Mouse (Mus musculus) hindlimb bud, embryonic 11.5 days (tissue): ENCODE measurements around the gene Aff1.

Experiments
- DNase-seq: peaks from one replicate; pipeline ENCODE4 v3.0.0-alpha.2; 2012; ENCODE audit warnings: low read depth, low spot score; ENCODE audit errors: extremely low spot score

Gene Aff1

GRCm38 (mm10) chr5:103747098-103747497 lies 54.9 kb downstream of the Aff1 start:
- no peak for DNase-seq

- no peak for DNase-seq
These were observed 56.2 kb downstream of the Aff1 start for GRCm38 (mm10) chr5:103748343-103748742.

GRCm38 (mm10) chr5:103749465-103750285 lies 57.5 kb downstream of the Aff1 start:
- DNase-seq, result no peak

DNA sequence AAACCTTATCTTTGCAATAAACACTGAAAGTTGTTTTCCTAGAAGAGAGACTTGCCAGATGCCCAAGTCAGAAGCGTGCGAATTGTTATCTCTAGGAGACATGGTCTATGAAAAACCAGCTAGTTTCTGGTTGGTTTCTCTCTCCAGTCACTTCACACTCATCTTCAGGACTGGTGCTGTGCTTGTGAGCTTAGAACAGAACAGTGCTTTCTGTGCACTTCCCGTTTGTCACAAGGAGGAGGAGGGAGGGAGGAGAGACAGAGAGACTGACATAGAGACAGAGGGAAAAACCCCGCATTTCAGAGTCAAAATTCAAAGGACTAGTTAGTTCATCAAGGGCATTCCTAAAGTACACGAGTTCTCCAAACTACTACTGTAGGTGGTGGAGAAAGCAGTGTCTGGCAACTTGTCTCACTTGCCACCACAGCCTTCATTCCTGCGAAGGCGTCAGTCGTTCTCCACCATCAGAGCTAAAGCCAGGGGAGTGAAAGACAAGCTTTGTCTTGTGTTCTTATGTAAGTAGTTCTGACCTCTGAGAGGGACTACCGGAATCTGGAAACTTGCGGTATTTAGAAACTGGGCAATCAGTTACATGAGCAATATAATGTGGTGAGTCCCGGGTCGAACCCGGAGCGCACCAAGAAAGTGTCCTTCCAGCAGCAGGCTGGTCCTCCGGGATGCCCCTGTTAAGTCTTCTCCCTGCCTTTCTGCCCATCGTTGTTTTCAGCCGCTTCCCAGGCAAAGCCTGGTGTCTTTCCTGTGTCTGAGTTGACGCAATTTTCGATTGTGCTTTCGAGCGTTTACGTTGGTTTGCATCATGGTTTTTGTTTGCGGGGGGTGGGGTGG lies 60.7 kb downstream of the Aff1 start:
- DNase-seq, result no peak

DNA sequence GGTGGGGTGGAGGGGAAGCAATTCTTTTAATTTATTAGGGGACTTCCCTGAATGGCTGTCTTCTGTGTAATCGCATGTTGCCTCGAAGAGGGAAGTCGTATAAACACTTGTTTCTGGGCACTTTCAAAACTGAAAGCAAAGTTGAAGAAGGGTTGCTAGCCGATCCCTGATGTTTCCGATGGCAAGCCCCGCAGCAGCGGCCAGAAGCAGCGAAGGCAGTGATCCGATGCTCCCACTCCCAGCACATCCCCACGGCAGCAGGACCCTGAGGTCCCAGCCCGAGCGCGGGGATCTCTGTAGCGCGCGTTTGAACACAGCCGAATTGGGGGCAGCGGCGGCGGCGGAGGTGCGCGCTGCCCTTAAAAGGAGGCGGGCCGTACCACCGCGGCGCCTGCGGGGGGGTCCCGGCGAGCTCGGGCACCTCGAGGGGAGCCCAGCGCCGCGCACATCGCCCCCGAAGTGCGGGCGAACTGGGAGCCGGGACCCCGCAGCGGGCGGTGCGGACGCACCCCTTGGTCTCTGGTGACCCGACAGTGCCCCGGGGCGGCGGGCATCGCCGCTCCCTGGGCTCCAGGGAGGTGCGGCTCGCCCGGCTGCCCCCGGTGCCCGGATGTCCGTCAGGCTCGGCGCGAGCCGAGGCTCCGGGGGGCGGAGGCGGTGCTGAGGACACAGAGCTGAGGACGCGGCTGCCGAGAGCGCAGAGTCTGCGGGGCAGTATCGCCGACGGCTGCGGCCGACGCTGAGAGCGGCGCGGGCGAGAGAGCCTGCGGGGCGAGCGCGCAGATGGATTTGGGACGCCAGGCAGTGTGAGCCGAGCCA lies 61.5 kb downstream of the Aff1 start:
- no peak for DNase-seq

GRCm38 (mm10) chr5:103754330-103755134 lies 62.4 kb downstream of the Aff1 start:
- DNase-seq, result no peak

GRCm38 (mm10) chr5:103755135-103755487 lies 62.9 kb downstream of the Aff1 start:
- no peak for DNase-seq

- DNase-seq, result no peak
These were observed 64.1 kb downstream of the Aff1 start for GRCm38 (mm10) chr5:103756231-103756714.

- DNase-seq, result no peak
These were observed 66.3 kb downstream of the Aff1 start for GRCm38 (mm10) chr5:103758491-103758890.

GRCm38 (mm10) chr5:103759489-103760424 lies 67.6 kb downstream of the Aff1 start:
- no peak for DNase-seq

DNA sequence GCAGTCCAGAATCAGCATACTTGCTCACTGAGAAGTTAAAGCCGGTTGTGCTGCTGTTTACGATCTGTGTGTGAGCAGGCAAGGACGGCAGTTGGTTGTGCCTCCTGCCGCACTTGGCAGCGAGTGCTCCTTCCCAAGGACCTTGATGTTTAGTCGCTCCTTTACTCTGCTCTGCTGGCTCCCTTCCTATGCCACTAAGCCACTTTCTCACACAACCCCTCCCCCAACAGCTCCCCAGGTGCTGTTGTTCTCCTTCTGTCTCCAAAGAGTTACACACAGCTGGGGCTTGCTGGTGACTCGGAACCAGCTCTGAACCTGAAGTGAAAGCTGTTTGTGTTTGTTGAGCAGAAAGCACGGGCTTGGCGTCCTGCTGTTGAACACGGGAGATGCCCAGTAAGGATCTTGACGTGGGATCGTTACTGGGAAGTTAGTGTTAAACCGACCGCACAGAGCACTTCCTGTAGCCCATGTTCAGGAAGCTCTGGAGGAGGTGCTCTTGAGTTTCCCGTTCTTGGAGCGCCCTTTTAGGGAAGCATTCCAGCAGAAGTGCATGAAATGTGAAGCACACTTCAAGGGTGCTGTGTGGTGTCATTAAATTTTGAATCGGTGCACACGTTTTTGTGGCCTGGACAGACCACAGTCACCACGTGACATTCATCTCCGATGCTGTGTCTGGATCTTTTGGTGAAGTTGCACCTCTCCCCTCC lies 68.4 kb downstream of the Aff1 start:
- no peak for DNase-seq

GRCm38 (mm10) chr5:103761754-103762153 lies 69.6 kb downstream of the Aff1 start:
- no peak for DNase-seq

DNA sequence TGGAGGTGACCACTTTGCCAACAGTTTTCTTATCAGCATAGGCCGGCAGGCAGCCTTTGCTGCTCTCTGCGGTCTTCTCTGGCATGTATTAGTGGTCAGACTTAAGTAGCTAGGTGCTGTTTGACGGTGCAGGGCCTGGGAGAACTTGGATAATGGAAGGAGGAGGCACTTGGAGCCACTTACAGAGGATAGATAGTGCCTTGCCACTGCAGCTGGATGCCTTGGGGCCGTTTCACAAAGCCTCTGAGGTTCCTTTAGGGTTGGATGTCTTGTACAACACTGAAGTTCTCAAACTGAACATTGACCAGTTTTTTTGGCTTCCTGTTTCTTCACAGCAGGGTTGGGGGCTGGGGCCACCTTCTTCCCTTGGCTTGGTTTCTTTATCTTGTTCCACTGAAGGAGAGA lies 70.7 kb downstream of the Aff1 start:
- DNase-seq, result no peak

DNA sequence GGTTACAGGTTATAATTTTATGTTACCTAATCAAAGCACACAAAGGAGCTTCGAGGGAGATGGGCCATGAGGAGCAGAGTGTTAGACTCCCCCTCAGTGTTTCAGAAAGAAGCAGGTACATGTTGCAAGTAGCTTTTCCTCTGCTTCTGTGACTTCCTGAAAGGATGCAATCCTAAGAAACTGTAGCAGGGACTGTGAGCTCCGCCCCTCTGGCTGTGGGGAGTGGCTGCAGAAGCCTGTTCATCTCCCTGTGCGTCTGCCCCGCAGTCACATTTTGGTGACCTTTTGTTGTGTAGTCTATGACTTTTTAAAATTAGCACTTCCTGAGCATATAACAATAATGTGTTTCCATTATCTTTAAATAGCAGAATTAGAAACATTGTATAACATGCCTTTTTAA lies 73.2 kb downstream of the Aff1 start:
- no peak for DNase-seq

DNA sequence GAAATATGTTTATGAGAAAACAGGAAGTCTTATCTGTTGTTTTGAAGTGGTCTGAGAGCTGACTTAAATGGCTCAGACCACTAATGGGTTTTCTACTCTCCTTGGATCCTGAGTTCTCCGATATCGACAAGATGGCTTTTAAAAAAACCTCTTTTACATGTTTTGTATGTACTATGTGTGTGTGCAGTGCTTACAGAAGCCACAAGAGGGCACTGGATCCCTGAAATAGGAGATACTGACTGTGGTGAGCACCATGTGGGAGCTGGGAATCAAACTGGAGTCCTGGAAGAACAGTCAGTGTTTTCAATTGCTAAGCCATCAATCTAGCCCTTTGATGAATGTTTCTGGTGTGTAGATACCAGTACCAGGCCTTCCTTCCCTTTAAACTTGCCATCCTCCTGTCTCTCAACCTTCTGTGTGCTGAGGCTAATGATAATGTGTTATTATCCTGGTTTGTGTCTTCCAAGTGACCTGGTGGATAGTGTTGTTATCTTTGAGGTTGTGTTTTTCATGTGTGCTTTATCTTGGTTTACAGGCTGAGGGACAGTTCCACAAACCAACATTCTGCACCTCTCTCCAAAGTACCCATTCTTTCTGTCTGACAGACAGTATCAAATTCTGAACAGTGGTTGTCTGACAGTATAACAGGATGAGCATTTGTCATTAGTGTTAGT lies 73.7 kb downstream of the Aff1 start:
- DNase-seq, result no peak

- no peak for DNase-seq
These were observed 74.2 kb downstream of the Aff1 start for GRCm38 (mm10) chr5:103766432-103766815.

DNA sequence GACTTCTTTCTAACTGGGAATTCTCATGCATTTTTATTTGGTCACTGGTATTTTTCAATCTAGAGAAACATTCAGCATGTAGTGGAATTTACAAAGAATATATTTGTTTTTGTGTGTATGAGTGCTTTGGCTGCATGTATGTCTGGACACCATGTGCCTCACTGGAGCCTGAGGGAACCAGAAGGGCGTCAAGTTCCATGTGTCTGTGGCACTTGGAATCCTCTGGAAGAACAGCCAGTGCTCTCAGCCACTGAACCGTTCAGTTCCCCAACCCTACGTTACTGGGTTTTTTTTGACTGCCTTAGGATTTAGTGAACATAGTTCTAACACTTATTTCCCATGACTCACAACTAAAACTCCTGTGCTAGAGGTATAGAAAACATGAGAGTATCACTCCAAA lies 76.8 kb downstream of the Aff1 start:
- no peak for DNase-seq

DNA sequence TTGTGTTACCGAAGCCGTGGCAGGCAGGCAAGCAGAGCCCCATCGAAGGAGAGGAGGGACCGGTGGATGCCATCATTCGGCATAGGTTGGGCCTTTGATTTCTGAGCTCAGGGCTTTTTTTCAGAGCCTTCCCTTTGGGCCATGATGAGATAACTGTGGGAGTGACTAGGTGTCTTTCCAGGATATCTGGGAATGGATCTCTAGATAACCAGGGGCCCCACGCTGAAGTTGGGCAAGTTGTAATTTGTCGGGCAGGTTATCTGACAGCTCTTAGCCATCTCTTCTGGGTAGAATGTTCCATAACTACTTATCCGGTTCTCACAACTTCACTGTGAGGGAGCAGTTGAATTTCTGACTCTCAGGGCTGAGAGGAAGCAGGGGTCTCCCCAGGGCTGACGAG lies 77.5 kb downstream of the Aff1 start:
- no peak for DNase-seq
